Mouse (Mus musculus): ENCODE measurements around the gene Fyn.

DNA sequence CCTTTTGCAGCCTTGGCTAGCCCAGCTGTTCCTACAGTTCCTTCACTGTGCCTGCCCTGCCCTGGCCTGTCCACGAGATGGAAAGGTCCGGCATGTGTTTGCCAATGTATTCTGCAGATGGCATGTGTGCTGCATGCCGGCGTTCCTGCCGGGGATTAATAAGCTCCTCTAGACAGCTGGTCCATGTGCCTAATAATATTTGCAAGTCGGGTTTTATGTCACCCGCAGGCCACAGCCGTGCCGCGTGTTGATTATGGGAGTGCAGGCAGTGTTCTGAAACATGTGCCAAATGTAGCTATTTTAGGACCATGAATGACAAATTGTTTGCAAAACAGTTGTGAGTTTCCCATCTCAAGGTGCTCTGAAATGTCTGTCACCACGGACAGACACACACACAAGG is 167.6 kb downstream of the Fyn start:
- no peak for TF ChIP-seq CTCF (IDR thresholded peaks at IDR 0.05; ENCODE audit: low read depth, low read length)
- no peak for TF ChIP-seq POLR2A (IDR thresholded peaks at IDR 0.05; ENCODE audit: extremely low read depth, insufficient read depth, low read length)
